Mouse (Mus musculus) ES-Bruce4 (cell line): Measurements from ENCODE around the gene Vcan. TPM values are rescaled to one million over a fixed set of nuclear protein-coding genes. Genes with fewer than 3 reads are reported as not detected.

ENCODE experiments used
- H3K27ac ChIP-seq: 2 replicates; pipeline ENCODE4 v1.5.1; 2012; ENCODE audit warnings: low read length, inconsistent platforms; ENCODE audit not compliant: insufficient read depth
- H3K27me3 ChIP-seq: 2 replicates; pipeline ENCODE4 v1.6.1; 2012; ENCODE audit warnings: mild to moderate bottlenecking, low read length, inconsistent platforms; ENCODE audit not compliant: control insufficient read depth, poor library complexity, insufficient read depth, severe bottlenecking
- H3K36me3 ChIP-seq: 2 replicates; pipeline ENCODE4 v1.6.1; 2012; ENCODE audit warnings: inconsistent platforms, mild to moderate bottlenecking, low read length, moderate library complexity; ENCODE audit not compliant: control insufficient read depth, poor library complexity, insufficient read depth, severe bottlenecking
- H3K4me1 ChIP-seq: one replicate; pipeline ENCODE4 v1.8.1; 2011; ENCODE audit warnings: low read length; ENCODE audit not compliant: control insufficient read depth, insufficient read depth
- H3K4me3 ChIP-seq: 2 replicates; pipeline ENCODE4 v1.5.1; 2011; ENCODE audit warnings: low read depth, mild to moderate bottlenecking, low read length
- H3K9ac ChIP-seq: 2 replicates; pipeline ENCODE4 v1.6.1; 2012; ENCODE audit warnings: low read depth, mild to moderate bottlenecking, inconsistent platforms; ENCODE audit not compliant: poor library complexity, severe bottlenecking
- H3K9me3 ChIP-seq: replicated peaks from 2 replicates; pipeline ENCODE4 v1.6.1; 2012; ENCODE audit warnings: mild to moderate bottlenecking, low read length, inconsistent platforms; ENCODE audit not compliant: control insufficient read depth, poor library complexity, insufficient read depth, severe bottlenecking
- CTCF ChIP-seq: IDR thresholded peaks from one replicate; pipeline ENCODE4 v1.8.1; 2011; ENCODE audit warnings: low read depth, low read length
- EP300 ChIP-seq: IDR thresholded peaks from 2 replicates; pipeline ENCODE4 v1.6.1; 2011; ENCODE audit warnings: low read depth, low read length; ENCODE audit not compliant: insufficient read depth
- POLR2A ChIP-seq: IDR thresholded peaks from one replicate; pipeline ENCODE4 v1.8.1; 2011; ENCODE audit warnings: low read length; ENCODE audit not compliant: insufficient read depth
- polyA plus RNA-seq: library from polyadenylated mRNA; stranded (reverse); fragments of >200 nt; gene quantifications from 2 replicates; pipeline ENCODE4 v1.2.4, GENCODE M21; 2011; ENCODE audit warnings: low read depth; ENCODE audit not compliant: missing spikeins, insufficient read depth, insufficient read length

Gene Vcan
- polyA plus RNA-seq, 1 experiment = 29.6 TPM

DNA sequence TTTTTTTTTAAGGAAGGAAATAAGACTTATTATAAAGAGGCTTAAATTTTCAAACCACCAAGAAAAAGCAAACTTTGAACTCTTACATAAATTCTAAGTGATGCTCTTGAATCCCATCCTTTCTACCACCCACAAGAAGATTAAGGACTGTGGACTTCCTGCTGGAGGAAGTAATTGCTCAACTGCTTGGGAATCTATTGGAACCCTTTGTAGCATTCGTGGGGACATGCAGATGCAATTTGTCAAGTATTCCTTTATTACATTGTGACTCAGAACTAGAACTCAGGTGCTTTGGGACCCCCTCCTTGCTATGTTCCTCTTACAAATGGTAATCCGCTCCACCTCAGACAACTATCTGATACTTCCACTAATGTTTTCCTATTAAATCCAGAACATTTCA is 4.0 kb downstream of the Vcan start:
- TF ChIP-seq CTCF = no peak
- no peak for TF ChIP-seq EP300
- no peak for TF ChIP-seq POLR2A
- Histone ChIP-seq H3K4me3 (no peak overlapping the region), H3K9ac (no peak overlapping the region), H3K36me3 (no peaks in the 10 kb centered on the region), H3K9me3 (no peaks in the 10 kb centered on the region), H3K27me3 (no peaks in the 10 kb centered on the region), H3K4me1 (peaks cover 1% of the 10 kb centered on the region), H3K27ac (no peak overlapping the region)

DNA sequence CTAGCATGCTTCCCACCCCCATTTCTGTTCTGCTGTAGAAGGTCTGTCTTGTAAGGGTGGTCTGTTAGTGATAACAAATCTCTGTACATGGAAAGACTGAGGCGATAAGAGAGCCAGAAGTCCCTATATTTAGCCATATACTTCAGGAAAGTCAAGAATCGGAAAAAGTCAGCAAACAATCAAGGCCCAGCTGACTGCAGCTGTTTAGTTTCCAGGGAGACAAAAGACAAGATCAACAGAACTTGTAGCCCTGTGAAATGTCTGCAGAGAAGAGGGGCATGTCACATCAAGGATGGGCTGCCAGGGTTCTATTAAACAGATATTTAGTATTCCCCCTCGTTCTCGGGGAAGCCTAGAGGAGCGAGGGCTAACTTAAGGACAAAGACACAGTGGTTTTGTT is 7.2 kb downstream of the Vcan start:
- H3K27ac ChIP-seq = no peak overlapping the region
- H3K4me3 ChIP-seq = no peak overlapping the region
- TF ChIP-seq POLR2A (no peak), CTCF (no peak), EP300 (no peak)

DNA sequence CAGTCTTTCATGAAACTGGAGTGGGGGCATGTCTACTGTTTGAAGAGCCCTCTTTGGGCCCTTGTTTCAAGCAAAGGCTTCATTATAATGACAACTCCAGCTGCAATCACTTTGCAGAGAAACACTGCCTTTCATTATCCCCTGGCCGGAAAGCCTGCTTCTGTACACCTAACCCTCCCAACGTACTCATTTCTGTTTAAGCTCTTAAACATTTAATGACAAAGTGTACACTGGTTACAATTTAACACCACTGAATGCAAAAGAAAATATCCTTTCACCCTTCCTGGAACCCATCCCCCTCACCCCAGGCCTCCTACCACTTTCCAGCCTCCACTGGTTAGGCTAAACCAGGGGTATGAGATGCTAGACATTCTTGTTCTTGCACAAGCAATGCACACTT is 15.8 kb downstream of the Vcan start:
- H3K4me1 ChIP-seq = no peaks in the 10 kb centered on the region
- no peak overlapping the region for H3K4me3 ChIP-seq
- H3K9me3 ChIP-seq = no peaks in the 10 kb centered on the region
- no peak for TF ChIP-seq EP300
- TF ChIP-seq POLR2A = no peak
- no peak for TF ChIP-seq CTCF
- H3K36me3 ChIP-seq = no peaks in the 10 kb centered on the region; the same call in 1 of the 2 replicates
- no peaks in the 10 kb centered on the region for H3K27me3 ChIP-seq
- H3K9ac ChIP-seq = no peak overlapping the region
- no peak overlapping the region for H3K27ac ChIP-seq

More for the DNA sequence above, 7.2 kb downstream of the Vcan start:
- no peaks in the 10 kb centered on the region for H3K9me3 ChIP-seq
- no peaks in the 10 kb centered on the region for H3K27me3 ChIP-seq
- H3K9ac ChIP-seq = no peak overlapping the region
- H3K36me3 ChIP-seq = no peaks in the 10 kb centered on the region
- no peaks in the 10 kb centered on the region for H3K4me1 ChIP-seq

DNA sequence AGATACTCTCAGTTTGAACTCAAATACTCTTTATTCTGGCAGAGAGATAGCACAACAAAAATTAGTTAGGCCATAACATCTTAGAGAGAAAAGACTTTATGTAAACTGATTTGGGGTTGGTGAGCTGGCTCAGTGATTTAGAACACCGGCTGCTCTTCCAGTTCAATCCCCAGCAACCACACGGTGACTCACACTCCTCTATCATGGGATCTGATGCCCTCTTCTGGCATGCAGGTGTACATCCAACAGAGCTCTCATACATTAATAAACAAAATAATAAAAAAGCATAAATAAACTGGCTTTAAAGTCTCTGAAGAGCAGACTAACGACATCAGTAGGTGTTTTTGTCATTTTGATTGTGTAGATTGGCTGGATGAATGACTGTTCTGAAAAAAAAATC is 21.8 kb downstream of the Vcan start:
- no peaks in the 10 kb centered on the region; the same call in 1 of the 2 replicates for H3K36me3 ChIP-seq
- H3K27me3 ChIP-seq = no peaks in the 10 kb centered on the region
- no peak for TF ChIP-seq EP300
- no peaks in the 10 kb centered on the region for H3K9me3 ChIP-seq
- H3K27ac ChIP-seq = no peak overlapping the region
- no peak overlapping the region for H3K4me3 ChIP-seq
- H3K9ac ChIP-seq = no peak overlapping the region
- H3K4me1 ChIP-seq = no peaks in the 10 kb centered on the region

DNA sequence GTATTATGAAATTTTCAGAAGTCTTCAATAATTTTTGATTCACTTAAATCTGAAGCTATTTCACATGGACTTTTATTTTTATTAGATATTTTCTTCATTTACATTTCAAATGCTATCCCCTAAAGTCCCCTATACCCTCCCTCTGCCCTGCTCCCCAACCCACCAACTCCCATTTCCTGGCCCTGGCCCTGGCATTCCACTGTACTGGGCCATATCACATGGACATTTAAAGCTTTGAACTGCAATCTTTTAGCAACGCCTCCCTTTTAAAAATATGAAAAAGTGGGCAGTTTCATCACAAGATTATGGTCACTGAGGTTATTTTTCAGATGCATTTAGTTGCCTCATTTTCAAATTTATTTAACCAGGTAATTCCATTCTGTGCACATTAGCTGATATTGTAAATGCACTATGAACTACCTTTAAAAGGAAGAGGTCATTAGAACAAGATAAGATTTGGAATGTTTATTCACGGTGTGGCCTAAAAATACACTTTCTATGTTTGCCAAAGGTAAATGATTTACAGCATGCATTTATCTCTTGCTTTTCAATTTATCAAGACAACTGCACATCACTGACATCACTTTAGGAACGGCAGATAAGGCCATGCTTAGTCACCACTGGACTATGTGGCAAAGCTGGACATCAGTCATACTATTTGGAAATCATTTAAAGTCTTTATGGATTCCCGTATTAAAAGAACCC is 32.7 kb downstream of the Vcan start:
- Histone ChIP-seq H3K36me3 (no peaks in the 10 kb centered on the region; the same call in 1 of the 2 replicates), H3K4me3 (no peak overlapping the region), H3K27ac (no peak overlapping the region), H3K27me3 (no peaks in the 10 kb centered on the region), H3K4me1 (no peaks in the 10 kb centered on the region), H3K9ac (no peak overlapping the region), H3K9me3 (no peaks in the 10 kb centered on the region)
- TF ChIP-seq EP300 = no peak
- TF ChIP-seq POLR2A = no peak
- TF ChIP-seq CTCF = no peak

DNA sequence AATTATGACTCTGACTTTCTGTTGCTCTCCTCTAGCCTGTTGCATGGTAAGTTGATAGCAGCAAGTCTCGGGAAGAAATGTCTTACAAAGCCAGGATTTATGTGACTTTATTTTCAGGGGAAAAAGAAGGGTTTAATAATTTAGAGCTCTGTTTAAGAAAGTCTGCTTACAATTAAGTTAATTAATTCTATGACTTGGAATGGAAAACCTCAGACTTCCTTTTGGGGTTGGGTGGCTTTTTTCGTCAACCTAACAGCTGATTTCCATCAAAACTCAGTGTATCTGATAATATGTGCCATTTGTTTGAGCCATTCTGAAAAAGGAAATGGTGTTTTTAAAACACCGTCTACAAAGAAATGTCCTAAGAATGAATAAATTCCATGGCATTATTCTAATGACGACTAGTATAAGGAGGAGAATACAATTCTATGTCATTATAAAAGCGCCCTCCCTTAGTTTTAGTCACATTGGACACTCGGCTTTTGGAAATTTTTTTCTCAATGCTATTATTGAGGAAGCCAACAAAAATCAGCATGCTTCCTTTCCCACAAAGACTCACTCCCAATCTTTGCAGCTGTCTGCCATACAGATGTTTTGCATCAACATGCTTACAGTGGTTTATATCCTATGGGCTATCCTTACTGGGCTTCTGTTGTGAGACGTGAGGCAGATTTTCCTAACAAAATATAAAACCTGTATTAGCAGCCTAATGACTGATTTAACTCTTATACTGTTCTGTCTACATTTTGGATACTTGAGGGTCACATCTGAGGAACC is 34.0 kb downstream of the Vcan start:
- Histone ChIP-seq H3K9ac (no peak overlapping the region), H3K36me3 (no peaks in the 10 kb centered on the region; the same call in 1 of the 2 replicates), H3K27me3 (no peaks in the 10 kb centered on the region), H3K4me1 (no peaks in the 10 kb centered on the region), H3K27ac (no peak overlapping the region), H3K4me3 (no peak overlapping the region), H3K9me3 (no peaks in the 10 kb centered on the region)
- no peak for TF ChIP-seq CTCF
- no peak for TF ChIP-seq EP300
